Mouse (Mus musculus) hindbrain, embryonic 16.5 days (tissue): ENCODE results near the gene Dars. TPM values are rescaled to one million over a fixed set of nuclear protein-coding genes. Genes with fewer than 3 reads are reported as not detected.

ENCODE experiments used
- ATAC-seq: fragments of 200-750 bp; cut with Nextera tagmentation; 2 replicates; pipeline ENCODE4 v1.8.0; 2017; ENCODE audit warnings: moderate TSS enrichment, moderate library complexity
- H3K27ac ChIP-seq: fragments of 300-500 bp; sonication (generic); 2 replicates; pipeline ENCODE4 v1.5.1; 2014; ENCODE audit warnings: low read depth, mild to moderate bottlenecking, control low read depth, low read length, moderate library complexity
- H3K27me3 ChIP-seq: fragments of 300-500 bp; sonication (generic); replicated peaks from 2 replicates; pipeline ENCODE4 v1.6.1; 2014; ENCODE audit warnings: low read length; ENCODE audit not compliant: control insufficient read depth, insufficient read depth
- H3K36me3 ChIP-seq: fragments of 300-500 bp; sonication (generic); 2 replicates; pipeline ENCODE4 v1.6.1; 2014; ENCODE audit warnings: mild to moderate bottlenecking, low read length, moderate library complexity, mixed read lengths; ENCODE audit not compliant: control insufficient read depth, insufficient read depth
- H3K4me1 ChIP-seq: fragments of 300-500 bp; sonication (generic); 2 replicates; pipeline ENCODE4 v1.6.1; 2014; ENCODE audit warnings: low read depth, low read length; ENCODE audit not compliant: control insufficient read depth, insufficient read depth
- H3K4me2 ChIP-seq: fragments of 300-500 bp; sonication (generic); 2 replicates; pipeline ENCODE4 v1.6.1; 2014; ENCODE audit warnings: mild to moderate bottlenecking, low read length, control low read depth, moderate library complexity
- H3K4me3 ChIP-seq: fragments of 300-500 bp; sonication (generic); 2 replicates; pipeline ENCODE4 v1.5.1; 2014; ENCODE audit warnings: mild to moderate bottlenecking, low read length, control low read depth, moderate library complexity
- H3K9ac ChIP-seq: fragments of 300-500 bp; sonication (generic); 2 replicates; pipeline ENCODE4 v1.6.1; 2014; ENCODE audit warnings: low read depth, mild to moderate bottlenecking, control low read depth, low read length, moderate library complexity
- H3K9me3 ChIP-seq: fragments of 300-500 bp; sonication (generic); 2 replicates; pipeline ENCODE4 v1.6.1; 2014; ENCODE audit warnings: mild to moderate bottlenecking, low read length, moderate library complexity; ENCODE audit not compliant: control insufficient read depth
- WGBS: fragments of 180-500 bp; shearing (Covaris S2); extraction: QIAGEN DNeasy Blood & Tissue Kit; methylation state at CpG from one replicate; pipeline ENCODE4 v1.1.7; 2014; 5-methylcytosine and 5-hydroxymethylcytosine counted together
- polyA plus RNA-seq: library from polyadenylated mRNA; unstranded; fragments of >200 nt; fragmentation: Nextera tagmentation; extraction: Ambion mirVana; gene quantifications from 2 replicates; pipeline ENCODE4 v1.2.1, GENCODE M21; 2015

Dars gene
- polyA plus RNA-seq, 1 experiment from 2014 or later, result 141 TPM

- Histone ChIP-seq H3K27ac (0 out of 2 replicates have a peak overlapping the region, but pooled peaks have one; percentile 23), H3K9me3 (no peaks in the 10 kb centered on the region), H3K4me1 (peaks cover 9% of the 10 kb centered on the region), H3K9ac (no peak overlapping the region), H3K4me3 (no peak overlapping the region), H3K27me3 (no peaks in the 10 kb centered on the region), H3K36me3 (peaks cover 6% of the 10 kb centered on the region), H3K4me2 (no peak overlapping the region)
- WGBS, result 18% methylated on average over 5 of the region's 5 CpGs
- ATAC-seq, result no peak
Measured at GRCm38 (mm10) chr1:128399941-128400915, 16.9 kb downstream of the Dars start.

- H3K27me3 ChIP-seq, result no peaks in the 10 kb centered on the region
- peaks cover 9% of the 10 kb centered on the region for H3K36me3 ChIP-seq
- H3K27ac ChIP-seq, result no peak overlapping the region
- no peak for ATAC-seq
- no peaks in the 10 kb centered on the region for H3K9me3 ChIP-seq
- no peak overlapping the region for H3K4me3 ChIP-seq
- peaks cover 5% of the 10 kb centered on the region for H3K4me1 ChIP-seq
- H3K4me2 ChIP-seq, result no peak overlapping the region
- H3K9ac ChIP-seq, result no peak overlapping the region
- WGBS, result 92% methylated on average over 5 of the region's 5 CpGs
Measured at GRCm38 (mm10) chr1:128398738-128399445, 18.3 kb downstream of the Dars start.

- H3K27me3 ChIP-seq, result no peaks in the 10 kb centered on the region
- ATAC-seq, result no peak
- no peaks in the 10 kb centered on the region for H3K4me1 ChIP-seq
- H3K4me3 ChIP-seq, result no peak overlapping the region
- H3K9me3 ChIP-seq, result no peaks in the 10 kb centered on the region
- H3K36me3 ChIP-seq, result peaks cover 8% of the 10 kb centered on the region
- H3K9ac ChIP-seq, result no peak overlapping the region
- no peak overlapping the region for H3K27ac ChIP-seq
- 92% methylated on average over 3 of the region's 3 CpGs for WGBS
- no peak overlapping the region for H3K4me2 ChIP-seq
Measured at GRCm38 (mm10) chr1:128394657-128395056, 22.5 kb downstream of the Dars start.

GRCm38 (mm10) chr1:128392382-128392781 lies 24.8 kb downstream of the Dars start:
- H3K9me3 ChIP-seq, result no peaks in the 10 kb centered on the region
- H3K4me3 ChIP-seq, result no peak overlapping the region
- no peaks in the 10 kb centered on the region for H3K27me3 ChIP-seq
- ATAC-seq, result no peak
- H3K9ac ChIP-seq, result no peak overlapping the region
- WGBS, result 55% methylated on average over 2 of the region's 2 CpGs
- peaks cover 5% of the 10 kb centered on the region for H3K36me3 ChIP-seq
- H3K27ac ChIP-seq, result no peak overlapping the region
- no peak overlapping the region for H3K4me2 ChIP-seq
- H3K4me1 ChIP-seq, result no peaks in the 10 kb centered on the region

- no peak overlapping the region for H3K27ac ChIP-seq
- H3K4me1 ChIP-seq, result no peaks in the 10 kb centered on the region
- no peak overlapping the region for H3K4me2 ChIP-seq
- ATAC-seq, result no peak
- no peaks in the 10 kb centered on the region for H3K9me3 ChIP-seq
- H3K9ac ChIP-seq, result no peak overlapping the region
- WGBS, result 95% methylated on average over 7 of the region's 7 CpGs
- peaks cover 12% of the 10 kb centered on the region for H3K36me3 ChIP-seq
- H3K4me3 ChIP-seq, result no peak overlapping the region
- H3K27me3 ChIP-seq, result no peaks in the 10 kb centered on the region
Measured at GRCm38 (mm10) chr1:128386487-128386886, 30.7 kb downstream of the Dars start.

DNA sequence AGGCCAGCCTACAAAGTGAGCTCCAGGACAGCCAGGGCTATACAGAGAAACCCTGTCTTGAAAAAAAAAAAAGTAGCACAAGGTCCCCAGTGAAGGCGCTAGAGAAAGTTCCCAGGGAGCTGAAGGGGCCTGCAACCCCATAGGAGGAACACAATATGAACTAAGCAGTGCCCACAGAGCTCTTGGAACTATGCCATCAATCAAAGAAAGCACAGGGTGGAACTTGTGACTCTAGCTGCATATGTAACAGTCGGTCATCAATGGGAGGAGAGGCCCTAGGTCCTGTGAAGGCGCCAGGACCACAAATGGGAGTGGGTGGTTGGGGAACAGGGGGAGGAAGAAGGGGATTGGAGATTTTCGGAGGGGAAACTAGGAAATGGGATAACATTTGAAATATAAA lies 40.3 kb downstream of the Dars start:
- Histone ChIP-seq H3K4me3 (no peak overlapping the region), H3K4me1 (no peaks in the 10 kb centered on the region), H3K9ac (no peak overlapping the region), H3K27me3 (no peaks in the 10 kb centered on the region), H3K9me3 (no peaks in the 10 kb centered on the region), H3K4me2 (no peak overlapping the region), H3K27ac (no peak overlapping the region), H3K36me3 (peaks cover 5% of the 10 kb centered on the region; the same call in 1 of the 2 replicates)
- ATAC-seq, result no peak
- WGBS, result 64% methylated on average over 4 of the region's 4 CpGs

DNA sequence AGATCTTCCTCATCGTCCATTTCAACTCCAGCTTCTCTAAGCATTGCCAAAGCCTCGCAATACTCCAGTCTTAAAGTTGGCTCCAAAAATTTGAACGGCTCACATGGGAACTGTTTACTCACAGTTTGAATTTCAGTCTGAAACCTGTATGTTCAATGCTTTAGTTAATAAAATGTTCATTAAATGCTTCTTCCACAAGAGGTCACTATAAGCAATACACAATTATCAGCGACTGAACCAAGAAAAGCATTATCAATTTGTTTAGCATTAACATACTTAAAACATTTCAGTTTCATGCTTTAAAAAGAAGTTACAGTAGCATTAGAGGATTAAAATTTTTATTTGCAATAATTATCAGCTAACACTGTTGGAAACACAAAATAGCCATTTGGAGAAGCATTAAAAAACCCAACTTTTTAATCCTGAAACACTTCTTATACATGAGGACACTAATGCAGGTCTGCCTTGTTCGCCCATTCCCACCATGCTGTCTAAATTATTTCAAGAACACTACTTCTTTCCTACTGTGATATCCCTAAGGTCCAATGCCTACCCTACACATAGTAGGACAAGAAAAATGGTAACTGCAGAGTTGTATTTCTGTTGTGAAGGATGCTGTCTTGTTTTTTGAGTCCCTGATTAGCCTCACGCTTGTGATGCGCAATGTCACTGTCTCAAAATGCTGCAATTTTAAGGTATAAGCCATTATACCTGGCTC lies 44.9 kb downstream of the Dars start:
- no peak overlapping the region for H3K4me3 ChIP-seq
- no peak overlapping the region for H3K4me2 ChIP-seq
- no peaks in the 10 kb centered on the region for H3K27me3 ChIP-seq
- H3K4me1 ChIP-seq, result no peaks in the 10 kb centered on the region
- no peaks in the 10 kb centered on the region for H3K36me3 ChIP-seq
- ATAC-seq, result no peak
- H3K9me3 ChIP-seq, result no peaks in the 10 kb centered on the region
- no peak overlapping the region for H3K9ac ChIP-seq
- 74% methylated on average over 7 of the region's 7 CpGs for WGBS
- no peak overlapping the region for H3K27ac ChIP-seq

GRCm38 (mm10) chr1:128368732-128369441 lies 48.3 kb downstream of the Dars start:
- 54% methylated on average over 5 of the region's 5 CpGs for WGBS
- H3K4me1 ChIP-seq, result no peaks in the 10 kb centered on the region
- H3K27me3 ChIP-seq, result no peaks in the 10 kb centered on the region
- H3K27ac ChIP-seq, result no peak overlapping the region
- no peak overlapping the region for H3K9ac ChIP-seq
- no peak overlapping the region for H3K4me3 ChIP-seq
- H3K36me3 ChIP-seq, result peaks cover 6% of the 10 kb centered on the region
- H3K4me2 ChIP-seq, result no peak overlapping the region
- no peaks in the 10 kb centered on the region for H3K9me3 ChIP-seq
- peak; percentile 82; the same call in 1 of the 2 replicates for ATAC-seq
